Mouse (Mus musculus) R1 (cell line): Measurements from ENCODE around the gene Clpsl2.
A peak's percentile ranks its signal among the peaks of the same experiment; 100 is the strongest.

Source experiments
- DNase-seq: peaks from one replicate; pipeline ENCODE4 v3.0.0-alpha.2; 2018; ENCODE audit warnings: low read depth, low spot score

Clpsl2 gene

DNA sequence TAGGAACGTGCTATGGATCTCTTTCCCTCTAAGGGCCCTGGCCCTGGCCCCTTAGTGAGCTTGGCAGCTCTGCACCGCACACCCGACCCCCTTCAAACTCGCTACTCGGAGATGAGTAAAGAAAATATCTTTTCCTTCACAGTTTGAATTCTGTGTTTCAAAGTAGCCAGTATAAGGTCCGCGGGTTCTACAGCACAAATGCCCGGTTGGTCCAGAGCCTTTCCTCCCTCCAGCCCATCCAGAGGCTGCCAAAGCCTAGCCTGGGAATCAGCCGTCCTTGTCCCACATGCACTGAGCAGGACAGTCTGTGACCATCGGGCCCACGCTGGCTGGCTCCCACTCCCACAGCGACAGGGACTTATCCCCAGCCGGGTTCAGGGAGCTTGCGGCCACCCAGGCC is at the start of gene Clpsl2:
Gene Clpsl2 (plus strand): TSS at position 301 of the 400 bp plus-strand sequence.
- DNase-seq = no peak

- DNase-seq = peak; percentile 64
Measured at GRCm38 (mm10) chr17:28500465-28500864, 48.7 kb upstream of the Clpsl2 start.

DNA sequence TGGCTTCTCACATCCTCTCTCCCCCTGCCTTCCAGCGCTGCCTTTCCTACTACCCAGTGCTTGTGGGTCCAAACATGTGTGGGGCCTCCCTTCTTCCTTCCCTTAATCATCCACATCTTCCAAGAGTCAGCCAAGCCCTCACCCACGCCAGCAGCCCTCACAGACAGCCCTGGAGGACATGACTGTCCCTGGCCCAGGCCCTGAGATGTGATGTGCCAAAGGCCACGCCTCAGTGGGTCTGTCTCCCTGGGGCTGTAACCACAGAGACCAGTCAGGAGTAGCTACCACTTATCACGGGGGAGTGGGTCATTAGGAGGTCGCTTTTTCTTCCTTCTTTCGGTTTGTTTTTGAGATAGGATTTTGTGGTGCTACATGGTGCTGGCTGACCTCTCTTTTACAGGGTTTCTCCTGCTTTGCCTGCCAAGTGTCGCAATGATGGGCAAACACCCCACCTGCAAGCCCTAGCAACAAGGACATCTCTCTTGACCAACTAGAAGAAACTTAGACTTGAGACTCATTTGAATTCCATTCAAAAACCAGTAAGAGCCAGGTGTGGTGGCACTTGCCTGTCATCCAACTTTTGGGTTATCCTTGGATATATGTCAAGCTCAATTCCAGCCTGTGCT is 46.9 kb upstream of the Clpsl2 start:
- no peak for DNase-seq

- no peak for DNase-seq
Measured at GRCm38 (mm10) chr17:28504182-28504581, 45.0 kb upstream of the Clpsl2 start.

GRCm38 (mm10) chr17:28505591-28505990 is 43.6 kb upstream of the Clpsl2 start:
- DNase-seq = no peak

- DNase-seq = peak; percentile 66
Measured at GRCm38 (mm10) chr17:28506895-28507294, 42.3 kb upstream of the Clpsl2 start.

- DNase-seq = peak; percentile 72
Measured at GRCm38 (mm10) chr17:28507496-28507895, 41.7 kb upstream of the Clpsl2 start.

DNA sequence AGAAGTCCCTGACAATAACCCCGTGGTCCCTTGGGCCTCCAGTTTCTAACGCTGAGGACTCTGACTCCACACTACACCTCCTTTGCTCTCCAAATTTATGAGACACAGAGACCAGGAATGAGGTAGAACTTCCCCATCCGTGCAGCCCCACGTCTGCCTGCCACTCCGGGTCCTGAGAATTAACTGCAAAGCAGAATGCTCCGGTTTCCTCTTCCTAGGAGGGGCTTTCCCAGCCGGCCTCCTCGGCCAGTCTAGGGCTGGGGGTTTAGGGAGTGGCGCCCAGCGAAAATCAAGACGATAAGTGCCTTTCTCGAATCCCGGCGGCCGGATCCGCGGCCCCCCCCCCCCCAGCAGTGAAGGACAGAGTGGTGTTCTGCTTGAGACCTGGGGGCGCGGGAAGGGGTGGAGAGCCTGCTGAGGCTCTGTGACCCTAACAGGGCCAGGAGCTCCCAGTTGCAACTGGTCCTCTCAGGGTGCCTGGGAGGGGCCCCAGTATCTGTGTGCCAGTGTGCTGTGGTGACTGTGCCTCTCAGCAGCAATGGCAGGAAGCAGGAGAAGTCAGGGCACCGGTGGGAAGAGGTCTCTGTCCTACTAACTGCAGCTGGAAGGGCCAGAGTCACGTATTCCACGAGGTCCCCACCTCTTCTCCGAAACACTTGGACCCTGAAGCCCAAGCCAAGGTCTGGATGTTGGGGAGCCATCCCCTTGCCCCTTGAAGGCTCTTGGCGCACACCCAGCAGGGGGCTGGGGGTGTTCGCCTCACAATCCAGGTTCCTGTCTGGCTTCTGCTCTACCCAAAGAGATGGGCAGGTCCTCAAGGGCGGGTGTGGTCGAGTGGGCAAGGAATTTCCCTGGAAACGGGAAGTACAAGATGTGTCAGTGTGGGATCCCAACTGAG is 38.5 kb upstream of the Clpsl2 start:
- DNase-seq = no peak

DNA sequence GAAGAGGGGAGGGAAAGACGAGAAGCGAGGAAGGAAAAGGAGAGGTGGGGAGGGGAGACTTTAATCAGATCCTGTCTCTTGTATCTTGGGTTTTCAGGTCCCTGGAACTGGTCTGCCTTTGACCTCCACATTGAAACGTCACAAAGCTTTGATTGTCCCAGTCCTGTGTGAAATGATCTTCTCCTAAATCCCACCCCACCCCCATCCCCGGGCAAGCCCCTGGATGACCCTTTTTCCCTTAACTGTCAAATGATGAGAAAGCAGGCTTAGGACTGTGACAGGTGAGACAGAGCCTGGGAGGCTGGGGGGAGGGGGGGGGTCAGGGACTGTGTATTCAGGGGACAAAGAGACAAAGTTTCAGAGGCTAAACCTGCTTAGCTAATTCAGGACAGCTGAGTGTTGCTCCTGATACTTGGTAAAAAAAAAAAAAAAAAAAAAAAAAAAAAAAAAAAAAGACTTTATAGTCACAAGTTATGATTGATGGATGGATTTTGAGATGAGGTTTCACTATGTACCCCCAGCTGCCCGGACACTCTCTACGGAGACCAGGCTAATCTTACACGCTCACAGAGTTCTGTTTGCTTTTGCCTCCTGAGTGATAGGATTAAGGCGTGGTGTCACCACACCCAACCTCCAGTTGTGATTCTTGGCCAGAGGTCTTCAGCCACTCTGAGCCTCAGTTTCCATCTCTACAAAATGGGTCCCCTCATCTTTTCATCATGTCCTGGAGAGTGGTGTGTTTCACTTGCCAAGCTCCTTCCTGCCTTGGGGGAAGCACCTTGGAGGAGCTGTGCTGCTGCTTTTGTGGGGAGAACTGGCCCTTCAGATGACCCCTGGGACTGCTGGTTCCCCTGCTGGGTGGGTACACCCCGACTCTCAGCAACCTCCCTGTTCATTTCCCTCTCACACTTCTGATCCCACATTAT is 37.3 kb upstream of the Clpsl2 start:
- DNase-seq = no peak

DNA sequence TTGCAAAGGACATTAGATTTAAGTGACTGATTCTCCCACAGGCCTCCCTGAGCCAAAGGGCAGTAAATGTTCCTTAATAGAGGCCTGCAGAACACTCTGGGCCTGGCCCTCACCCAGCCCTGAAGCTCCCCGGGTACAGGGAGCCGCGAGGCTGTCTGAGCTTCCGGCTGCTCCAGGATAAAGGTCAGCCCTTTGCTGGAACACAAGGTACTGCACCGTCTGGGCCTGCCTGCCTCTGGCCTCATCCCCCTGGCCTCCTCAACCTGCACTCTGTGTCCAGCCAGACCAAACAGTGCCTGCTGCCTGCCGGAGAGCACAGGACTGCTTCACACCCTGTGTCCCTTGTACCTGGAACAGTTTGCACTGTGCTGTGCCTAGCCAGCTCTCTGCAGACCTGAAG is 36.5 kb upstream of the Clpsl2 start:
- DNase-seq = no peak

DNA sequence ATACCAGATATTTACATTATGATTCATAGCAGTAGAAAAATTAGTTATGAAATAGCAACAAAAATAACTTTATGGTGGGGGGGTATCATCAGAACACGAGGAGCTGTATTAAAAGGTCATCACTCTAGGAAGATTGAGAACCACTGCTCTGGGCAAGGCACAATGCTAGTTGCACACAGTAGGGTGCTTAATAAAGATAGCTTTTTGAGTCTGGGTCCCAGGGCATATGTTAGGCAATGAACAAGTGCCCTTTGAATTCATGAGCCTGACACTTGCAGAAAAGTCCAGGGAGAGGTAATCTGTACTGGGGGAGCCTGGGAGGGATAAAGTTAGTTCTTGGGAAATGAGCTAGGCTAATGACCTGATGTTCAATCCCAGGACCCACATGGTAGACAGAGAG is 35.9 kb upstream of the Clpsl2 start:
- DNase-seq = no peak

DNA sequence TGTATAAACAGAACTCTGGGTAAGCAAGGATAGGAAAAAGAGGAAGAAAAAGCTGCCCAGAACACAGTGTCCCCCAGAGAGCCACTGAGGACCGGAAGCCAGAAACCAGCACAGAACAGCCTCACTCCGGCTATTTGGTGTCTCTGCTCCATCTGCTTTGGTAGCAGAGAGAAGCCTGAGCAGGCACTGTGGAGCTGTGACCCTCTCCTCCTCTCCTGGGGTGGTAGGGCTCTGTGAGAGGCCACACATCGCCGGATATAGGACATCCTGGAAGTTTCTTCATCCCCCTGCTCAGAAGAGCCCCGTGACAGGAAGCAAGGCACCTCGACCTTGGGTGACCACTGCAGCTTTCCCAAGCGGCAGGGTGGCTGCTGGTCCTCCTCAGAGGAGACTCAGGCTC is 35.4 kb upstream of the Clpsl2 start:
- DNase-seq = no peak

- no peak for DNase-seq
Measured at GRCm38 (mm10) chr17:28514555-28514954, 34.7 kb upstream of the Clpsl2 start.

- DNase-seq = no peak
Measured at GRCm38 (mm10) chr17:28515431-28516341, 33.5 kb upstream of the Clpsl2 start.

GRCm38 (mm10) chr17:28516881-28517280 is 32.3 kb upstream of the Clpsl2 start:
- no peak for DNase-seq

DNA sequence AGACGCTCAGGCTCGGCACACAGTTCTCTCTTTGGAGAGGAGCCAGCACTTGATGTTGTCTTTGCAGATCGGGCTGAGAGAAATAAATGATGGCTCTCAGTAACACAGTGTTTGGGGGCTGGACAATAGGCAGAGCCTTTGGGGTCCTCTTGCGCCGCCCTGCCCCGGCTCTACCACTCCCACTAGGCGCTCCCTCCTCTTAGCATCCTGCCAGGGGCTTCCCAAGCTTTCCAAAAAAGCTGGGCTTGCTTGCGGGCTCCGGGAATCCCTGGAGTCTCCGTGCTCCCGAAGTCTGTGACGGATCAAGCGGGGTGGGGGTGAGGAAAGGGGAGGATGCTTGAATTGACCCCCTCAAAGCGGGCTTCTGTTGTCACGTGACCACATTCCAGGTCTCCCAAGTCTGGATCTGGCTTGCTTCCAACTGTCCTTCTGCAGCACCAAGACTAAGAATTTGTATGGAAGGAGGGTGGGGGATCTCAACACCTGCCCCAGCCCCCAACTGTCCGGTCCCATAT is 31.7 kb upstream of the Clpsl2 start, which contains the start of gene Fkbp5:
Gene Fkbp5 (minus strand): TSS at position 87 of the 515 bp plus-strand sequence.
- DNase-seq = peak; percentile 82

DNA sequence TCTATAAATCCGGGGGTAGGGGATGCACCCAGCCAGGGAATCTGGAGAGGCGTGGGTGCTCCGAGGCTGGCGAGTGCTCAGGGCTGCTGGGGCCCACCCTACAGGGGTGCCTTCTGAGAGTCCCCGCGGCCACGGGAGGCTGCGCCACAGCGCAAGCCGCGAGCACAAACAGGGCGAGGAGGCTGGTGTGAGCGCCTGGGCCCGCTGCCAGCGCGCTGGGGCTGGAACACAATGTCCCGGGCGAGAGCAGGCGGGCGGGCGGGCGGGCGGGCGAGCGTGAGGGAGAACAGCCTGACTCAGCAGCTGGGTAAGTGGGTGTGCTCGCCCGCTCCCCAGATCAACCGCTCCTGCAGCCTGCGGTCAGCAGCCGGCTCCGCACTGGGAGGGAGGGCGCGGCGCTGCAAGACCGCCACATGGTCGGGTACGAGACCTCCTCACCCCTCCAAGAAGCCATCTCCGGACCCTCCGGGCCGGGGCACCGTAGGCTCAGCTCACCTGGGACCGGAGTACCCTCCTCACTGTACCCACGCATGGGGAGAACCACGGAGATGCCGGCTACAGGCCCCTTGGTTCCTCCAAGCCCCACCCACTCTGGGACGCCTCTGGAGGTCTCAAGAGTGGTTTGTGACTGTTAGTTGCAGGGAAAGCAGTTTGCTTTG is 31.1 kb upstream of the Clpsl2 start:
- peak; percentile 70 for DNase-seq

DNA sequence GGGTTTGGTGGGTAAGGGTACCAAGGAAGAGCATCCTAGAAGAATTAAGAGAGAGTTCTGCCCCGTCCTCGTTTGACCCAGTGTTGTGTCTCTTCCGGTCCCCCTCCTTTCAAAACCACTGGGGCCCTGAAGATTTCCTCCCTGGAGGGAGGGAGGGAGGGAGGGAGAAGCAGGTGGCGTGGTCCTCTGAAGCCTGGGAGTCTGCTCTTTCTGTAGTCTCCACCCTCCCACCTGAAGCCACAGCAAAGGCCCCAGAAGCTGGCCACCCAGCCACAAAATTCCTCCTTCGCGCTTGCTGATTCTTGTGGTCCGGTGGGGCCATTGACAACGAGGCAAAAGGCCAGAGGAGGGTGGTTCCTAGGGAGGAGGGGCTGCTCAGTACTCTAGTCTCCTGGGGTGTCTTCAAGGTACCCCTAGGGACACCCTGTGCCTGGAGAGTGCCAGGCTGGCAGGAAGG is 30.6 kb upstream of the Clpsl2 start:
- no peak for DNase-seq

DNA sequence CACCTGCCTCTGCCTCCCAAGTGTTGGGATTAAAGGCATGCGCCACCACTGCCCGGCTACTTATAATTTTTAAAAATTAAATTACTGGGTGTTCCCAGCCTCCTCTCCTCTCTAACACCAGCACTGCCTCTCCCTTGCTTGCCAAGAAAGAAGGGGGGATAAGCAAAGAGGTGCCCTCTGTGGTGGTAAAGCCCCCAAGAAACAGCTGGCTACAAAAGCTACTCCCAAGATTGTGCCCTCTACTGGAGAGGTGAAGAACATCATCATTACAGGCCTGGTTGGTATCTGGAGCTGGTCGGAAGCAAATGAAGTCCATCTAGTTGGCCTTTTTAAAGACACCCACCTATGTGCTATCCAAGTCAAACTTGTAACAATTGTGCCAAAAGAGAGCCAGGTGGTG is 29.4 kb upstream of the Clpsl2 start:
- peak; percentile 44 for DNase-seq

- no peak for DNase-seq
Measured at GRCm38 (mm10) chr17:28520561-28520960, 28.6 kb upstream of the Clpsl2 start.
